Mouse (Mus musculus) intestine, postnatal 0 days (tissue): ENCODE data around the gene Papolg. TPM values are rescaled to one million over a fixed set of nuclear protein-coding genes. Genes with fewer than 3 reads are reported as not detected.

Experiments used
- ATAC-seq: fragments of 200-750 bp; cut with Nextera tagmentation; 2 replicates; pipeline ENCODE4 v1.8.0; 2017; ENCODE audit warnings: mild to moderate bottlenecking, moderate TSS enrichment, moderate library complexity
- H3K27ac ChIP-seq: fragments of 300-500 bp; sonication (generic); 2 replicates; pipeline ENCODE4 v1.5.1; 2014; ENCODE audit warnings: mild to moderate bottlenecking, low read depth, low read length, moderate library complexity
- H3K27me3 ChIP-seq: fragments of 300-500 bp; sonication (generic); replicated peaks from 2 replicates; pipeline ENCODE4 v1.6.1; 2014; ENCODE audit warnings: low read length, mixed read lengths; ENCODE audit not compliant: control insufficient read depth, insufficient read depth
- H3K36me3 ChIP-seq: fragments of 300-500 bp; sonication (generic); 2 replicates; pipeline ENCODE4 v1.6.1; 2014; ENCODE audit warnings: mild to moderate bottlenecking, moderate library complexity; ENCODE audit not compliant: control insufficient read depth, insufficient read depth
- H3K4me1 ChIP-seq: fragments of 300-500 bp; sonication (generic); replicated peaks from 2 replicates; pipeline ENCODE4 v1.6.1; 2014; ENCODE audit warnings: antibody characterized with exemption, low read length, mixed read lengths; ENCODE audit not compliant: control insufficient read depth, insufficient read depth
- H3K4me2 ChIP-seq: fragments of 300-500 bp; sonication (generic); replicated peaks from 2 replicates; pipeline ENCODE4 v1.6.1; 2014; ENCODE audit warnings: low read depth, mild to moderate bottlenecking, moderate library complexity
- H3K4me3 ChIP-seq: fragments of 300-500 bp; sonication (generic); 2 replicates; pipeline ENCODE4 v1.5.1; 2014; ENCODE audit warnings: low read depth, low read length
- H3K9ac ChIP-seq: fragments of 300-500 bp; sonication (generic); 2 replicates; pipeline ENCODE4 v1.6.1; 2014; ENCODE audit warnings: mild to moderate bottlenecking, low read depth, low read length
- H3K9me3 ChIP-seq: fragments of 300-500 bp; sonication (generic); 2 replicates; pipeline ENCODE4 v1.6.1; 2016; ENCODE audit warnings: mixed run types; ENCODE audit not compliant: control insufficient read depth
- CTCF ChIP-seq: sonication (generic); IDR thresholded peaks from 2 replicates; pipeline ENCODE4 v1.5.1; 2016; ENCODE audit warnings: low read depth, mild to moderate bottlenecking, control low read depth, antibody characterized with exemption, moderate library complexity
- WGBS: fragments of 180-500 bp; shearing (Covaris S2); extraction: QIAGEN DNeasy Blood & Tissue Kit; methylation state at CpG from one replicate; pipeline ENCODE4 v1.1.7; 2014; 5-methylcytosine and 5-hydroxymethylcytosine counted together
- polyA plus RNA-seq: library from polyadenylated mRNA; unstranded; fragments of >200 nt; fragmentation: Nextera tagmentation; extraction: Ambion mirVana; gene quantifications from 2 replicates; pipeline ENCODE4 v1.2.1, GENCODE M21; 2015

Papolg gene
- polyA plus RNA-seq, 1 experiment from 2014 or later: 4.5 TPM

- Histone ChIP-seq H3K9me3 (no peaks in the 10 kb centered on the region), H3K4me1 (no peaks in the 10 kb centered on the region), H3K4me3 (no peak overlapping the region), H3K27me3 (no peaks in the 10 kb centered on the region), H3K9ac (no peak overlapping the region), H3K36me3 (no peaks in the 10 kb centered on the region), H3K27ac (no peak overlapping the region), H3K4me2 (no peak overlapping the region)
- no peak for ATAC-seq
- WGBS: 62% methylated on average over 22 of the region's 22 CpGs
- TF ChIP-seq CTCF: no peak
Observed at GRCm38 (mm10) chr11:23846016-23846815, 48.8 kb downstream of the Papolg start.

- TF ChIP-seq CTCF: no peak
- Histone ChIP-seq H3K27me3 (no peaks in the 10 kb centered on the region), H3K9ac (no peak overlapping the region), H3K4me2 (no peak overlapping the region), H3K4me1 (no peaks in the 10 kb centered on the region), H3K4me3 (no peak overlapping the region), H3K36me3 (no peaks in the 10 kb centered on the region), H3K9me3 (no peaks in the 10 kb centered on the region), H3K27ac (no peak overlapping the region)
- no peak for ATAC-seq
- 73% methylated on average over 3 of the region's 3 CpGs for WGBS
Observed at GRCm38 (mm10) chr11:23823244-23823643, 71.8 kb downstream of the Papolg start.

- Histone ChIP-seq H3K27me3 (no peaks in the 10 kb centered on the region), H3K36me3 (no peaks in the 10 kb centered on the region), H3K4me1 (no peaks in the 10 kb centered on the region), H3K9me3 (no peaks in the 10 kb centered on the region), H3K27ac (no peak overlapping the region), H3K4me3 (no peak overlapping the region), H3K9ac (no peak overlapping the region), H3K4me2 (no peak overlapping the region)
- TF ChIP-seq CTCF: no peak
- WGBS: 89% methylated on average over 2 of the region's 2 CpGs
- ATAC-seq: no peak
Observed at GRCm38 (mm10) chr11:23821652-23822051, 73.4 kb downstream of the Papolg start.

- H3K4me1 ChIP-seq: no peaks in the 10 kb centered on the region
- no peaks in the 10 kb centered on the region for H3K36me3 ChIP-seq
- no peak for ATAC-seq
- TF ChIP-seq CTCF: no peak
- no peaks in the 10 kb centered on the region for H3K9me3 ChIP-seq
- no peak overlapping the region for H3K9ac ChIP-seq
- 75% methylated on average over 2 of the region's 2 CpGs for WGBS
- H3K4me3 ChIP-seq: no peak overlapping the region
- H3K27me3 ChIP-seq: no peaks in the 10 kb centered on the region
- H3K27ac ChIP-seq: no peak overlapping the region
- H3K4me2 ChIP-seq: no peak overlapping the region
Observed at GRCm38 (mm10) chr11:23820977-23821376, 74.1 kb downstream of the Papolg start.

GRCm38 (mm10) chr11:23818745-23819144, 76.3 kb downstream of the Papolg start:
- ATAC-seq: no peak
- 63% methylated on average over 1 of the region's 1 CpGs for WGBS
- no peak for TF ChIP-seq CTCF
- Histone ChIP-seq H3K4me3 (no peak overlapping the region), H3K4me1 (no peaks in the 10 kb centered on the region), H3K9ac (no peak overlapping the region), H3K27ac (no peak overlapping the region), H3K4me2 (no peak overlapping the region), H3K36me3 (no peaks in the 10 kb centered on the region), H3K27me3 (no peaks in the 10 kb centered on the region), H3K9me3 (no peaks in the 10 kb centered on the region)

Other genes with a start within 250 kb of the Papolg start
- gene Pus10, start 229.6 kb downstream of the Papolg start, polyA plus RNA-seq: 9.0 and 9.6 TPM in 2 replicates
- 29.7 and 36.1 TPM in 2 replicates for gene Pex13, start 229.3 kb downstream of the Papolg start, polyA plus RNA-seq
- gene Rel, start 124.3 kb downstream of the Papolg start, polyA plus RNA-seq: 0.52 and 0.58 TPM in 2 replicates
- gene A830031A19Rik, start 179.8 kb upstream of the Papolg start, polyA plus RNA-seq: not detected in 2 replicates
- 5.9 and 6.5 TPM in 2 replicates for gene Bcl11a, start 182.8 kb upstream of the Papolg start, polyA plus RNA-seq